Mouse (Mus musculus) spleen, adult 2 months (tissue): Measurements from ENCODE around the gene Slc6a20a.

Source experiments
- CTCF ChIP-seq: fragments of 200-500 bp; IDR thresholded peaks from 2 replicates; pipeline ENCODE4 v1.5.1; 2011; ENCODE audit warnings: mild to moderate bottlenecking, inconsistent platforms; ENCODE audit not compliant: insufficient read depth, insufficient read length, insufficient replicate concordance; ENCODE audit errors: extremely low read depth
- POLR2A ChIP-seq: fragments of 200-500 bp; IDR thresholded peaks from 2 replicates; pipeline ENCODE4 v1.6.1; 2011; ENCODE audit warnings: low read depth, low read length, inconsistent platforms

DNA sequence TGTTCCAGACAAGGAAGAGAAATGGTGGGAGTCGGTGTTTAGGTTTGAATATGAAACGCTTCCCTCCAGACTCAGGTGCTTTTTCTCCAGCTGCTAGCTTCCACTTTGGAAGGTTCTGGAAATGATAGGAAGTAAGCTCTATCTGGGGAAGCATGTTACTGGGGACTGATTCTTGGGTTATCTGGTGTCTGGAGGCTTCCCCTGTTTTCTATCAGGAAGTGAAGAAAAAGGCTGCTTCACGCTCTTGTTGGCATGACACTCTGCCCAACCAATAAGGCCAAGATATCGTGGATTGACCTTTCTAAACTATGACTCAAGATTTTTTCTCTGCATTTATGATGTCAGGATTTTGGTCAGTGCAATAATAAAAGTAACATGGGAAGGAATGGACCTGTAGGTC lies 83.5 kb downstream of the Slc6a20a start:
- TF ChIP-seq CTCF (no peak), POLR2A (no peak)
